Mouse (Mus musculus): ENCODE results near the gene Sell.
"Not testable (repeated sequence)": the region's sequence is repeated elsewhere in the genome, so short reads cannot be mapped to it uniquely, and the experiment has no call there.

Gene Sell

DNA sequence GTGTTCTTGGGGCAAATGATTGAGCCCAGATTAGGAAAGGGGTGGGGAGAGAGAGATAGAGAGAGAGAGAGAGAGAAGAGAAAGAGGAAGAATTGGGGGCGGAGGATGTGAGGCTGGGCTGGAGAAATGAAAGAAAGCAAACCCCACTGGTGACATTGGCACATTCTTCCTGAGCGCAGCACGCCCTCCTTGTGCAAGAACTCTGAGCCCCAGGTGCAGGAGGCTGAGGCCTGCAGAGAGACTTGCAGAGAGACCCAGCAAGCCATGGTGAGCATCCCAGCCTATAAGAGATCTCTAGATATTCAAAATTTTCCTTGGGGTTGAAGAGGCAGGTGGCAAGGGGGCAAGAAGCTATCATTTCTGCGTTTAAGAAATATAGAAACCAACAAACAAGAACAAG, at the start of gene Sell:
Gene Sell, plus strand, starts transcription at position 58 of the 400 bp plus-strand sequence.
- peak in 1 of 2 experiments; percentile 60 for DNase-seq (ENCODE audit: low spot score in 2 of 2)

GRCm38 (mm10) chr1:164014616-164015015, 47.2 kb upstream of the Sell start:
- no peak for DNase-seq (ENCODE audit: low spot score in 2 of 2)

DNA sequence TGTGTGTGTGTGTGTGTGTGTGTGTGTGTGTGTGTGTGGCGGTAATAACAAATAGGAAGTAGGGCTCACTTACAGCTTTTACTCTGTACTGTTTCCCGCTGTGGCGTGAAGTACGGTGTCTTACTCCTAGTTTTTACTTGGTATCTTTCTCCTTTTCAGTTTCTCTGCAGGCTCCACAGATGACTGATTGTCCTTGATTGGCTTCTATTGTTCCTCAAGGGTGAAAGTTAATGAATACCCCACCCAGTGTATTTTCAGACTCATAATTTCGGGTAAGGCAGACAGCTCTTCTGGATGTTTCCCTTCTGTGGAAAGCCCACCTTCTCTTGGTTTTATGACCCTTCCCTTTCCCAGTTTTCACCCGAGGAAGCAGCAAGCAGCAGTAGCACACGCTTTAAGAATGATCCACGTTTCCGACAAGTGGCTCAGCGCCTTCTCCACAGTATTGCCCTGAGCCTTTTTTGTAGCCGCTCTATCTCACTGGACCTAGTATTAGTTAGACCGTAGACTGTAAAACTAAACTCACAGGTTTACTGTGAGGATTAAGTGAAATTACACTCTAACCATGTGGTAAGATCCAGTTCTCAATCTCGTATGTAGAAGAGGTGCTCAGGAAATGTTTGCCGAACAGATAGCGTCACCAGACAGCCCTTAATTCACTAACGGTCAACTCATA, 43.4 kb upstream of the Sell start:
- DNase-seq (ENCODE audit: low spot score in 2 of 2) = no peak

GRCm38 (mm10) chr1:164019789-164020188, 42.0 kb upstream of the Sell start:
- no peak for DNase-seq (ENCODE audit: low spot score in 2 of 2)

DNA sequence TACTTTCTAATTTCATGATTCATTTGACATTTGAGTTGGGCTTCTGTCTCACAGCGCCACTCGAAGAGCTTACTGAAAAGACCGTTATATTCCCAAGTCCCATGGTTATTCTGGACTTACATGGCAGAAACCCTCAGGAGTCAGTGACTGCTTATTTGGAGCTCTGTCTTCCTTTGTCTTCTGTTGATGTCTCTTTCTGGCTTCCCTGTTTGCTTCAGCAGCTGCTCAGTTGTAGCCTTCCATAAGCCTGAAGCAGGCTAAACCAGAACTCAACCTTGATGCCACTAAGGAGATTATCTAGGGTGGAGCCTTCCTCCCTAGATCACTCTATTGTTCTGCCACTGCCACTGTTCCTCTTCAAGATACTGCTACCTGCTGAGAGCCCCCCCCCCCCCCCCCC, 41.0 kb upstream of the Sell start:
- DNase-seq (ENCODE audit: low spot score in 2 of 2) = not testable (repeated sequence)

- not testable (repeated sequence) for DNase-seq (ENCODE audit: low spot score in 2 of 2)
Observed at GRCm38 (mm10) chr1:164022106-164022505, 39.7 kb upstream of the Sell start.

DNA sequence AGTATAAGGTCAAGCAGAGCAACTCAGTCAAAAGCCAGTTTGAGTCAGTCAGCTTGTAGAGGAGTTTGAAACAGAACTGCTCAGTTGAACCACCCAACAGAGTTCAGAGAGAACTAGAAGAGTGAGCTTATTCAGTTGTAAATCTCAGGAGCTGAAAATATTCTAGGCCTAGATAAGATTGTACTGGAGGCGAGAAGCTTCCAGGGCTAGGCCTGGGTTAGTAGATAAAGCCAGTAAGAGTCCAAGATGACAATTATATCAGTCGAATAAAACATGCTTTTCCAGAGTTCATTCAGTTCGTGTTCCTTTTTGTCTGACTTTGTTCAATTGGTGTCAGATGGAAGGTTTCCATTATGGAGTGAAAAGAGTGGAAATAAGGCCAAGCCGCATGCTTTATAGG, 36.1 kb upstream of the Sell start:
- no peak for DNase-seq (ENCODE audit: low spot score in 2 of 2)

- DNase-seq (ENCODE audit: low spot score in 2 of 2) = peak; percentile 16 to 26
Observed at GRCm38 (mm10) chr1:164027416-164027815, 34.4 kb upstream of the Sell start.

DNA sequence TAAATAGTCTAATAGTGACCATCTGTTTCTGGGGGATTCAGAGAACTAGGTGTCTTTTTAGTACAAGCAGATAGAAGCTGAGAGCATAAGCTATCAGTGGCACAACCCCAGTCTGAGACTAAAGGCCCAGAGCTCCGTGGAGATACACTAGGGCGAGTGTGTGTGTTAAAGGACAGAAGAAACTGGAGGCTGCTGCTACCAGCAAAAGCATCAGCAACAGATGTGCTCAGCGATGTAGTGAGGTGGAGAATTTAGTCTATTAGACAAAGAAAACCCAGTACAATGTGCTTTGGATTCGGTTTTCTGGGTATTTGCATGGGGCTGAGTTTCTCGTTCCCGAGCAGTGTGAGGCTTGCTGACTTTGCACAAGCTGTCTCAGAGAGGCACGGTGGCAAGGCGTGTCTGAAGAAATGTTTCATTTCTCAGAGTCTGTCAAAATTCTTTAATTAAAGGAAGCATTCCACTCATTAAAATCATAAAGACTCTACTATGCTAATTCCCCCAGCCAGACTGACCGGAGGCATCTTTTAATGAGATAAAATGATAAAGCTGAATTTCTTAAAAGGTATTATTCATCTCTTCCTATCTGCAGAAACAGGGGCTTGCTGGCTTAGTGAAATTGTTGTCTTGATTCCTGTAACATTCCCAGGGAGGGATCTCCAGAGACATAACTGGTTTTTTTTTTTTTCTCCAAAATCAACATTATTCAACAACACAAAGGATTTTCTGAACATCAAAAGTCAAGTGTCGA, 21.2 kb upstream of the Sell start:
- no peak for DNase-seq (ENCODE audit: low spot score in 2 of 2)

- no peak for DNase-seq (ENCODE audit: low spot score in 2 of 2)
Observed at GRCm38 (mm10) chr1:164043549-164043948, 18.2 kb upstream of the Sell start.

- no peak for DNase-seq (ENCODE audit: low spot score in 2 of 2)
Observed at GRCm38 (mm10) chr1:164047934-164048333, 13.8 kb upstream of the Sell start, which contains the start of gene Sele. Sele (plus strand) TSS chr1:164048234.

GRCm38 (mm10) chr1:164053561-164053960, 8.2 kb upstream of the Sell start:
- DNase-seq (ENCODE audit: low spot score in 2 of 2) = peak; percentile 69 to 83

- no peak for DNase-seq (ENCODE audit: low spot score in 2 of 2)
Observed at GRCm38 (mm10) chr1:164054800-164055199, 7.0 kb upstream of the Sell start.

DNA sequence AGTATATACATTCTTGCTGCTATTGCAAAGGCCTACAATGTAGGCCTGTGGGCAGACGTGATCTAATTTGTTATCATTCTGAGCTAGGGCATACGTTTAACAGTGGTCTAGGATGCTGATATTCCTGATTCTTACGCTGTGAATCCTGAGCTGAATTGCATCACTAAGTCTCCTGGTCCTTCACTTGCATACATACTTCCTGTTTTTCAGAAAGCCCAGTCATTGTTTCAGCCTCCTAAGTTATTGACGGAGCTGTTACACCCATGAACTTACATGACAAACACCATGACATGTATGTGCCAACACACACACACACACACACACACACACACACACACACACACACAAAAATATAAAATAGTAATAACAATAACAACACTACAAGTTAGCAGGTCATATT, 1.7 kb upstream of the Sell start:
- DNase-seq (ENCODE audit: low spot score in 2 of 2) = no peak

- DNase-seq (ENCODE audit: low spot score in 2 of 2) = peak in 1 of 2 experiments; percentile 42
Observed at GRCm38 (mm10) chr1:164061278-164061677, 504 bp upstream of the Sell start.

DNA sequence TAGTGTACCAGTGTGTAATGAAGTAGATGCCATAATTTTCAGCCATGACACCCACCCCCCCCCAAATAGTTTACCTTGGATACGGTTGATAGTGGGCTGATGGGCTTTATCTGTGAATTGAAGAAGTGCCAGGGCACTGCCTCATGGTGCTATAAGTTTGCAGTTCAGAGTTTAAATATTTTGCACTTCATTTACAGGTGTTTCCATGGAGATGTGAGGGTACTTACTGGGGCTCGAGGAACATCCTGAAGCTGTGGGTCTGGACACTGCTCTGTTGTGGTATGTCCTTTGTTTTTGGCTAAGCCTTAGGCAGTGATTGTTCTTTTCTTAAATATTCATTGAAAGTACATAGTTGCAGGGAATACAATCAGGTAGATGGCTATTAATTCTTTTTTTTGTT, 1.1 kb downstream of the Sell start:
- no peak for DNase-seq (ENCODE audit: low spot score in 2 of 2)

DNA sequence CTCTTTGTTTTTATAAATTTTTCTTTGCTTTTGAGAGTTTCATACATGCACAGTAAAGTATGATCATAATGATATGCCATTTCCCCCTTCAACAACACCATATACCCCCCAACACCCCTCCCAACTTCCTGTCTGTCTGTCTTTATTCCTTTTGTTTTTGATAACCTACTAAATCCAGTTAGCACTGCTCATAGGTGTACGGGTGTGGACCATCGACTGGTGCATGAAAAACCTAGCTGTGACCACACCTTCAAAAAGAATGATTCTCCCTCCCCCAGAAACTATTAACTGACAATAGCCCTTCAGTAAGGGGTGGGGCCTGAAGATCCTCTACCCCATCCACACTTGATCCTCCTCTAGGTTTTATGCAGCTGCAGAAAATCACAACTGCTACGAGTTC, 2.0 kb downstream of the Sell start:
- DNase-seq (ENCODE audit: low spot score in 2 of 2) = peak in 1 of 2 experiments; percentile 49

DNA sequence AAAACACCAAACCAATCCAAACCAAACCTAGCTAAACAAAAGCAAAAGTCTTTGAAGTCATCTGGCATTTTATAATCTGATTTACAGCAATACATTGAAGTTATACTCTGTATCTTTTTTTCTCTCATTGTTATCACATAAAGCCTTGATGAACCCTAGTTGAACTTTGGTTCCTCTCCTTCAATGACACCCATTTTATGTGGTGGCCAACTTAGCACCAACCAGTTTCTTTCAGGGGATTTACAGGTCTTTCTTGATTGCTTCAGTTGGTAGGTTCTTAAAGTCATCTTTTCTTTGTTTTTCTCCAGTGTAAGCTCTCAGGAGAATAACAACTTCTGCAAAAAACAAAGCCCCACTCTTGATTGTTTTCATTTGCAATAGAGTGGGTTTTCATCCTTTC, 7.5 kb downstream of the Sell start:
- DNase-seq (ENCODE audit: low spot score in 2 of 2) = no peak

DNA sequence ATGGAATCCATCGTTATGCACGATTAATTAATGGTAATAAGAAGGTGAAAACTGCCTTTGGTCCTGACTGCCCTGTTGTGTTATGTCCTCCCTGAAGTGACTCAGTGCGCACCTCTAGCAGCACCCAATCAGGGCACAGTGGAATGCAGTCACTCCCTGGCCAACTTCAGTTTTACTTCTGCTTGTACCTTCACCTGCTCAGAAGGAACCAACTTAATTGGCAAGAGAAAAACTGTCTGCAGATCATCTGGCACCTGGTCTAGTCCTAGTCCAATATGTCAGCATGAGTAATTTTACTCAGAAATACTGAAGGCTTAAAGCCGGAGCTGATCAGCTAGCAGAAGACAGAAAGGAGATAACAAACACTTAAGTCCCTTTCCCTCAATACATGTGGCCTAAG, 8.7 kb downstream of the Sell start:
- DNase-seq (ENCODE audit: low spot score in 2 of 2) = peak in 1 of 2 experiments; percentile 49

GRCm38 (mm10) chr1:164071111-164071510, 9.3 kb downstream of the Sell start:
- peak in 1 of 2 experiments; percentile 54 for DNase-seq (ENCODE audit: low spot score in 2 of 2)

GRCm38 (mm10) chr1:164072001-164072400, 10.2 kb downstream of the Sell start:
- peak in 1 of 2 experiments; percentile 33 for DNase-seq (ENCODE audit: low spot score in 2 of 2)

GRCm38 (mm10) chr1:164073091-164073490, 11.3 kb downstream of the Sell start:
- DNase-seq (ENCODE audit: low spot score in 2 of 2) = peak; percentile 62 to 78

DNA sequence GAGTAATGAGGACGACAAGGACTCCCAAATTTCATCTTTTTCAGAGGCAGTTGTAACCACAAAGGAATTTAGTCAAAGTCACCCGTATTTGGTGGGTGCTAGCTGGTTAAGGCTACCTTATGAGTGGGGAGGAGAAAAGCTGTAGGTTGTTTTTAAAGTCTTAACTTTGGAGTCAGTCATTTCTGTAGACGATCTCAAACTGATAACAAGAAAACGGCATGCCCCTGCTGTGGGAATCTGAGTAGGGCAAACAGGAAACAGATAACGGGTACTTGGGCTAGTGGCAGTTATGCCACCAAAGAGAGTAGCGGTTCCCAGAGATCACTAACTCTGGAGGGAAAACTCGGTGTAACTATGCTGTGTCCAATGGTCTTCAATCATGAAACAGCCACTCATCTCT, 12.0 kb downstream of the Sell start:
- no peak for DNase-seq (ENCODE audit: low spot score in 2 of 2)
